Mouse (Mus musculus) forebrain, embryonic 14.5 days (tissue): ENCODE data around the gene Fbxl16. TPM values are rescaled to one million over a fixed set of nuclear protein-coding genes. Genes with fewer than 3 reads are reported as not detected.
A peak's percentile ranks its signal among the peaks of the same experiment; 100 is the strongest.

ENCODE experiments used
- ATAC-seq: fragments of 200-750 bp; cut with Nextera tagmentation; 2 replicates; pipeline ENCODE4 v1.8.0; 2017; ENCODE audit warnings: mild to moderate bottlenecking, moderate library complexity
- DNase-seq: peaks from one replicate; pipeline ENCODE4 v3.0.0-alpha.2; 2015; ENCODE audit warnings: low spot score
- H3K27ac ChIP-seq: fragments of 300-500 bp; sonication (generic); 2 replicates; pipeline ENCODE4 v1.5.1; 2014; ENCODE audit warnings: low read depth, mild to moderate bottlenecking, control low read depth, low read length, moderate library complexity
- H3K27me3 ChIP-seq: fragments of 300-500 bp; sonication (generic); replicated peaks from 2 replicates; pipeline ENCODE4 v1.6.1; 2014; ENCODE audit warnings: low read length, control low read depth, mixed read lengths; ENCODE audit not compliant: control insufficient read depth, insufficient read depth
- H3K36me3 ChIP-seq: fragments of 300-500 bp; sonication (generic); 2 replicates; pipeline ENCODE4 v1.6.1; 2014; ENCODE audit warnings: low read length, control low read depth; ENCODE audit not compliant: control insufficient read depth, insufficient read depth
- H3K4me1 ChIP-seq: fragments of 300-500 bp; sonication (generic); 2 replicates; pipeline ENCODE4 v1.6.1; 2014; ENCODE audit warnings: antibody characterized with exemption, low read length, control low read depth; ENCODE audit not compliant: control insufficient read depth, insufficient read depth
- H3K4me2 ChIP-seq: fragments of 300-500 bp; sonication (generic); 2 replicates; pipeline ENCODE4 v1.6.1; 2014; ENCODE audit warnings: mild to moderate bottlenecking, control low read depth, low read length
- H3K4me3 ChIP-seq: fragments of 300-500 bp; sonication (generic); 2 replicates; pipeline ENCODE4 v1.5.1; 2014; ENCODE audit warnings: low read depth, low read length, control low read depth
- H3K9ac ChIP-seq: fragments of 300-500 bp; sonication (generic); 2 replicates; pipeline ENCODE4 v1.6.1; 2014; ENCODE audit warnings: mild to moderate bottlenecking, low read length, control low read depth, moderate library complexity
- H3K9me3 ChIP-seq: fragments of 300-500 bp; sonication (generic); replicated peaks from 2 replicates; pipeline ENCODE4 v1.6.1; 2016; ENCODE audit warnings: low read length, control low read depth, mixed read lengths; ENCODE audit not compliant: control insufficient read depth
- WGBS: fragments of 180-500 bp; shearing (Covaris S2); extraction: QIAGEN DNeasy Blood & Tissue Kit; methylation state at CpG from one replicate; pipeline ENCODE4 v1.1.7; 2014; 5-methylcytosine and 5-hydroxymethylcytosine counted together
- polyA plus RNA-seq: library from polyadenylated mRNA; unstranded; fragments of >200 nt; fragmentation: Nextera tagmentation; extraction: Ambion mirVana; gene quantifications from 2 replicates; pipeline ENCODE4 v1.2.1, GENCODE M21; 2014

Fbxl16 gene
- polyA plus RNA-seq, 1 experiment from 2014 or later = 14.0 TPM

DNA sequence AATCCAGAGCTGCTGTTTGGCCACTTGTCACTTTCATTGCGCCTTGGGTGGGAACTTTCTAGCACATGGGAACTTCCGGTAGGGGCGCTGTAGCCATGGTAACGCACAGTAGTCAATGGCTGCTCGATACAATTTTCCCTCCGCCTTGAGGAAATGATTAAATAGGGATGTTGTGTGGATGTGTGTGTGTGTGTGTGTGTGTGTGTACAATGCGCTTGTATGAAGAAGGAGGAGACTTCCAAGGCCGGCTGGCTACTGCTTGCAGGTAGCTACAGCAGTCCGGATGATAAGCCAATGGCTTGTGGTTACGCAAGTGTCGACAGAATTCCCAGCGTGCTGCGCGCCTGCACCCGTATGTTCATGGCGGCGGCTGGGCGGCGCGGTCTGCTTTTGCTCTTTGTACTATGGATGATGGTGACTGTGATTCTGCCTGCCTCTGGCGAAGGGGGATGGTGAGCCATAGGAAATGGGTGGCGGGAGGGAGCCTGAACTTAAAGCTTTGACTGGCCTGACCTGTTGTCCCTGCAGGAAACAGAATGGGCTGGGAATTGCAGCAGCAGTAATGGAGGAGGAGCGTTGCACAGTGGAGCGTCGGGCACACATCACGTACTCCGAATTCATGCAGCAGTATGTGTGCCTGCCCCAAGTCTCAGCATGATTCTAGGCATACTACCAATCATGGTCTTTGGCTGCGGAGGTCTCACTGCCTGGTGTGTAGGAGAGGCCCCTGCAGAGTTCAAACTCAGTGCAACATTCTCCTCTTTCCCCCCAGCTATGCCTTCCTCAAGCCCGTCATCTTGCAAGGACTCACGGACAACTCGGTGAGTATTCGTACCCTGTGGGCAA lies 20.1 kb downstream of the Fbxl16 start, which contains the start of gene Jmjd8:
Gene Jmjd8, plus strand, starts transcription at position 156 of the 846 bp plus-strand sequence.
- H3K36me3 ChIP-seq = peaks cover 50% of the 10 kb centered on the region
- H3K27me3 ChIP-seq = no peaks in the 10 kb centered on the region
- ATAC-seq = peak; percentile 56
- peaks cover 38% of the 10 kb centered on the region for H3K4me1 ChIP-seq
- peak within 1 kb of the TSS; percentile 89 for H3K4me2 ChIP-seq
- no peaks in the 10 kb centered on the region for H3K9me3 ChIP-seq
- peak; percentile 93 for DNase-seq
- H3K27ac ChIP-seq = peak within 1 kb of the TSS; percentile 92
- 2% methylated on average over 32 of the region's 32 CpGs for WGBS
- H3K4me3 ChIP-seq = peak within 1 kb of the TSS; percentile 61
- H3K9ac ChIP-seq = peak within 1 kb of the TSS; percentile 88

DNA sequence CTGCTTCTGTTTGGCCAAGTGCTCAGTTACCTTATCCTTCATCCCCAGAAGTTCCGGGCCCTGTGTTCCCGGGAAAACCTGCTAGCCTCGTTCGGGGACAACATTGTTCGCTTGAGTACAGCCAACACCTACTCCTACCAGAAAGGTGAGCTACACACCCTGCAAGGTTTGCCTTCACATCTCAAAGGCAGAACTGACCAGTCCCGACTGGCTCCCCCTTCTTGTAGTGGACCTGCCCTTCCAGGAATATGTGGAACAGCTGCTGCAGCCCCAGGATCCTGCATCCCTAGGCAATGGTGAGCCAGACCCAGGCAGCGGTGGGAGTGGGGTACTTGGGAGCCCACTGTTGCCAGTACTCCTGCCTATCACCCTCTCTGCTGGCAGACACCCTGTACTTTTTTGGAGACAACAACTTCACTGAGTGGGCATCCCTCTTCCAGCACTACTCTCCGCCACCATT lies 20.7 kb downstream of the Fbxl16 start:
- WGBS = 37% methylated on average over 8 of the region's 8 CpGs
- no peak for DNase-seq

DNA sequence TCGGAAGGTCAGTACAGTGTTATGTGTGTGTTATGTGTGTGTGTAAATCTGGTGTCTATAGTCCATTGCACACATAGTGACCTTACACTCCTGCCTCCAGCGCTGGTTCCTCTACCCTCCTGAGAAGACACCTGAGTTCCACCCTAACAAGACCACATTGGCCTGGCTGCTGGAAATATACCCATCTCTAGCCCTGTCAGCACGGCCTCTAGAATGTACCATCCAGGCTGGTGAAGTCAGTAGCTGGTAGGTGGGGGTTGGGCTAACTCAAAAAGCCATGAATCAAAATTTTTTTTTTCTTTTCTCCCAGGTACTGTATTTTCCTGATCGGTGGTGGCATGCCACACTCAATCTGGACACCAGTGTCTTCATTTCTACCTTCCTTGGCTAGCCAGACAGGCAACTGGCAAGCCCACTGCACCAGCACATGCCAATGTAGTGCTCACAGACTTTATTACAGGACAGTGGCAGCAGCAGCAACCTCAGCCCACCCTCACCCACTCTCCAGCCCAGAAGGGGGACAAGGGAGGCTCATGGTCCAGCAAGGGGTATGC lies 21.4 kb downstream of the Fbxl16 start:
- Histone ChIP-seq H3K4me3 (no peak overlapping the region), H3K36me3 (peaks cover 56% of the 10 kb centered on the region), H3K9me3 (no peaks in the 10 kb centered on the region), H3K27me3 (no peaks in the 10 kb centered on the region), H3K9ac (no peak overlapping the region), H3K4me2 (peak overlapping the region; percentile 89; the same call in 1 of the 2 replicates), H3K27ac (no peak overlapping the region), H3K4me1 (peaks cover 41% of the 10 kb centered on the region)
- 83% methylated on average over 4 of the region's 4 CpGs for WGBS
- no peak for DNase-seq
- ATAC-seq = no peak

More for the DNA sequence above, 20.7 kb downstream of the Fbxl16 start:
- Histone ChIP-seq H3K4me1 (peaks cover 38% of the 10 kb centered on the region), H3K4me3 (peak overlapping the region; percentile 61), H3K27me3 (no peaks in the 10 kb centered on the region), H3K9ac (peak overlapping the region; percentile 88), H3K36me3 (peaks cover 50% of the 10 kb centered on the region), H3K4me2 (peak overlapping the region; percentile 89), H3K27ac (peak overlapping the region; percentile 92), H3K9me3 (no peaks in the 10 kb centered on the region)
- no peak for ATAC-seq

DNA sequence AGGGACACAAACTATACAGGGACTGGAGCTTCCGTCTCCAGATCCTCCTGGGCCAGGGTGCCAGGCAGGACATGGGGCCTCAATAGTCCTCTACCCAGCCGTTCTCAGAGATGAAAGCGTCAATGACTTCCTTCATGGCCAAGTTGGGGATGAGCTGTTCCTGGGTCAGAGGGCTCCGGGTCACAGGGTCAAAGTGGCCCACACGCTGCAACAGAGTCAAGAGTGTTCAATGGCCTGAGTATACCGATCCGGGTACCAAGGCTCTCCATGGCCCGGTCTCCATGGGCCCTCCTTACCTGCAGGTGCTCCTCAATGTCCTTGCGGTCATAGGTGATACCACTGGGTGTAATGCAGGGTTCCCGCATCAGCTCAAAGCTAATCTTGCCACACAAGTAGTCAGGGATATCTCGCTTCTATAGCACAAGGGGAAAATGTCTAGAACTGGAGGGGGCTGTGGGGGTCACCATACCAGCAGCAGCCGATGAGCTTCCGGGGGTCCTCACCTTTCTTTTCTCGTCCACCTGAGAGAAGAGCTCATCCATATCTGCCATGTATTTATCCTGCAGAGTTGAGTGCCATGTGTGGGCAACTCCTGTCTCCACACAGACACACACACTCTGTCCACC lies 22.0 kb downstream of the Fbxl16 start:
- Histone ChIP-seq H3K4me1 (peaks cover 42% of the 10 kb centered on the region), H3K27me3 (no peaks in the 10 kb centered on the region), H3K9me3 (no peaks in the 10 kb centered on the region), H3K27ac (no peak overlapping the region), H3K4me2 (peak overlapping the region; percentile 80), H3K9ac (no peak overlapping the region), H3K4me3 (no peak overlapping the region), H3K36me3 (peaks cover 59% of the 10 kb centered on the region)
- no peak for DNase-seq
- WGBS = 90% methylated on average over 14 of the region's 14 CpGs
- no peak for ATAC-seq

DNA sequence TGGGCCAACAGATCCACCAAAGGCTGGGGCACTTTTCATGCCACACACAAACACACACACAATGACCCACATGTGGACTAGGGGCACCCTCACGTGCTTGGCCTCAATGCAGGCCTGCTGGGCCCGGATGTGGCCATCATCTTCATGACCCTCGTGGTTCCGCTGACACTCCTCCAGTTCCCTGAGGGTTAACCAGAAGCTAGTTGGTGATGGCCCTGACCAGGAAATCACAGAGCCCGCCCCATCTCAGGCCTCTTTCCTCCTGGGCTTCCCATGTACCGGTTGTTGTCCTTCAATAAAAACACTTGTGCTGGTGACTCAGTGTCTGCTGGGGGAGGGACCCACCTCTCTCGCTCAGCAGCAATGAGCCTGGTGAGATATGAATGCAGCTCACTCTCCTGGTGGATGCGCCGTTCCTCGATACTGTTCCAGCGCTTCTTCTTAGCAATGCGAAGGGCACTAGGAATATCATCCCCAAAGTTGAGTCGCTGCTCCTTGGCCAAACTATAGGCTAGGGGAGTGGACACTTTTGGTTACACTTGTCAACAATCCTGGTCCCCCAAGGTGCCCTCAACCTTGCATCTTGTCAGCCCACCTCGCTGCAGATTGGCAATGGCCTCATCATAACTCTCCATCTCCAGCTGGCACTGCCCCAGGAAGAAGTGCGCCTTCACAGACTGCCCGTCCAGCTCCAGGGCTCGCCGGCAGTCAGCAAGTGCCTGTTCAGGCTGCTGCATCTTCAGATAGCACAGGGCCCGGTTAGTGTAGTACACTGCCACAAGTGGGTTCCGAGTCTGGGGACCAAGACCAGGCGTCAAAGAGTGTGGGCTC lies 22.8 kb downstream of the Fbxl16 start:
- peaks cover 48% of the 10 kb centered on the region for H3K4me1 ChIP-seq
- ATAC-seq (no peak), DNase-seq (no peak)
- no peaks in the 10 kb centered on the region for H3K27me3 ChIP-seq
- H3K4me2 ChIP-seq = peak overlapping the region; percentile 80
- peak overlapping the region; percentile 82; the same call in 1 of the 2 replicates for H3K27ac ChIP-seq
- peak overlapping the region; percentile 89 for H3K9ac ChIP-seq
- peaks cover 52% of the 10 kb centered on the region for H3K36me3 ChIP-seq
- H3K4me3 ChIP-seq = peak overlapping the region; percentile 86
- no peaks in the 10 kb centered on the region for H3K9me3 ChIP-seq
- 63% methylated on average over 21 of the region's 21 CpGs for WGBS

DNA sequence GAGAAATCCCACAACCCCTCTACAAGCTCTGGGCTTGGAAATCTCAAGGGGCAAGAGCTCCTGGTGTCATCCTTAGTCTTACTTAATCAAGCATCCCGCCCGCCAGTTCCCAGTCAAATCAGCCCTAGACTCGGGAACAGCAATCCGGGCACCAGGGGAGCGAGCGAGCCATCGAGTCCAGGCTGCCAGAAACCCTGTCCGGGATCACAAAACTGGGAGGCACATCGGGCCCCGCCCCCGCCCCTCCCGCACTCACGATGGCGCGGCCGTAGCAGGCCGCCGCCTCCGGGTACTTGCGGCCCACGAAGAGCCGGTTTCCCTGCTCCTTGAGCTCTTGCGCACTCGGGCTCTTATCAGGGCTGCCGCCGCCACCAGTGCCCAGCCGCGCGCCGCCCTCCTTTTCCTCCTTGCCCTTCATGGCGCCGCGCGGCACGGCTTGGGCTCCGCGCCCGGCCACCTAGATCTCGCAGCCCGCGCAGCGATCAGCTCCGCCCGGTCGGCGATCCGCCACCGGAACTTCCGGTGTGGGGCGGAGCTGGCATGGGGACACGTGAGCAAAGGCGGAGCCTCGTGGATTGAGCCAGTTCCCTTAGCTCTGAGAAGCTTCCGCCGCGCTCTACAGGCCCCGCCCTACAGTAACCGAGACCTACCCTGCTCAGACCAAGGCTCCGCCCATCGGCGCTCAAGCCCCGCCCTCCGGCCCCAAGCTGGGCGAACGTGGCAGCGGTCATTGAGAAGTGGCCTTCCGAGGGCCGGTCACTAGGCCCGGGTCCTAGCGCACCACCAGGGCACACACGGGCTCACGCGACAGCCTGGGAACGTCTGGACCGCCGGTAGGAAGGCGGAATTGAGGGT lies 23.8 kb downstream of the Fbxl16 start:
- Histone ChIP-seq H3K4me2 (peak overlapping the region; percentile 80), H3K4me1 (peaks cover 55% of the 10 kb centered on the region), H3K9me3 (no peaks in the 10 kb centered on the region), H3K9ac (peak overlapping the region; percentile 89), H3K27me3 (no peaks in the 10 kb centered on the region), H3K27ac (peak overlapping the region; percentile 82), H3K36me3 (peaks cover 42% of the 10 kb centered on the region), H3K4me3 (peak overlapping the region; percentile 86)
- under 1% methylated on average over 76 of the region's 77 CpGs for WGBS
- peak; percentile 93 for ATAC-seq
- peak; percentile 99 for DNase-seq

DNA sequence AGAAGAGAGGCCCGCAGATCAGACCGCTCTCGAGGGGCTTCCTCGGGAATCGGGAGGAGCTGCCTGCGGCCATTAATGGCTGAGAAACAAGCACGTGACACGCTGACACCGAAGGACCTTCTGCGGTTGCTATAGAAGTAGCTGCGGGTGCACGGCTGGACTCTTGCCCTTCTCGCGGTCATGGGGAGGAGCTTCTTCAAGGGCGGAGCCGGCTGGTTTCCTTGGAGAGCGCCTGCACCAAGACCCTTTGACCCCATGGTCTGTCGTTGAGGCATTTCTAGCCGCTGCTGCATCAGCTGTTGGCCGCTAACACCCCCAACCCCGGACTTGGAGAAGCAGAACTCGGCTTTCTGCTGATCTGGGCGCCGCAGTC lies 24.4 kb downstream of the Fbxl16 start, which contains the start of gene Stub1:
Gene Stub1, minus strand, starts transcription at position 114 of the 373 bp plus-strand sequence.
- under 1% methylated on average over 24 of the region's 24 CpGs for WGBS
- Histone ChIP-seq H3K4me3 (peak within 1 kb of the TSS; percentile 86), H3K4me1 (peaks cover 58% of the 10 kb centered on the region)

More for the DNA sequence above, 24.4 kb downstream of the Fbxl16 start, which contains the start of gene Stub1:
- H3K9ac ChIP-seq = peak within 1 kb of the TSS; percentile 89
- no peaks in the 10 kb centered on the region for H3K27me3 ChIP-seq
- DNase-seq (peak; percentile 84), ATAC-seq (no peak)
- no peaks in the 10 kb centered on the region for H3K9me3 ChIP-seq
- H3K4me2 ChIP-seq = peak within 1 kb of the TSS; percentile 80
- peak within 1 kb of the TSS; percentile 82 for H3K27ac ChIP-seq
- H3K36me3 ChIP-seq = peaks cover 40% of the 10 kb centered on the region
